Mouse (Mus musculus): Measurements from ENCODE around the gene Map3k9. TPM values are rescaled to one million over a fixed set of nuclear protein-coding genes. Genes with fewer than 3 reads are reported as not detected.

Gene Map3k9
- polyA plus RNA-seq, 1 experiment from 2014 or later = 3.6 TPM

DNA sequence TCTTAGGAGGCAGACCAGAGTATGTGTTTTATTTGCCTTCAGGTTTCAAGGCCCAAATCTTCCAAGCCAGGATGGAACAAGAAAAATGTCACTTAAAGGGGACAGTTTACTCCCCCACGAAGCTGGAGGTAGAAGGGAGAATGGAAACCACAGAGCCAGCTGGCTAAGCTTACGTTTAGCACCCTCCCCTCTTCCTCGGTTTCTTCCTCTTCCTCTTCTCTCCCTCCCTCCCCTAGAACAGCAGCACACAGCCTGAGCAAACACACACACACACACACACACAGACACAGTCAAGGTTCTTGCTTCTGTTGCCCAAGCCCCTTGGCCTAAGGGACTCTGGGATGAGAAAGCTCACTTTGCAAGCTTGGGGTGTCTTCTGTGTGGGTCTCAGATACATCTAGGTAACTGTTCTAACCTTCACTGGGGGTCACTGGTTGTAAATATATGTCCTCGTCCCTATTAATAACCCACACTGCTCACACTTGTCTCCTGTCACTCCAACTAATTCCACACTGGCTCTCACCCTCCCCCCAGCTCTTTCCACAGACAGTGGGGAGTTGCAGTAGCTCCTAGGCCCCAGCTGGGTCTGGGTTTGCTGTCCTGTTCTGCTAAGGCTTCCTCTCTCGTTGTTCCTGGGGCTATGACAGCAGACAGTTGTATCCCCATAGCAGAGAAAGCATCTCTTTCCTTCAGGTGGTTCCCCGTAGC, 11.7 kb upstream of the Map3k9 start:
- Histone ChIP-seq H3K9ac (replicated peaks; ENCODE audit: low read depth) (no peak overlapping the region), H3K4me1 (ENCODE audit: insufficient read depth, low read depth, low read length) (no peaks in the 10 kb centered on the region), H3K36me3 (ENCODE audit: insufficient read depth, low read length) (no peaks in the 10 kb centered on the region), H3K27ac (ENCODE audit: low read length) (no peak overlapping the region), H3K27me3 (replicated peaks; ENCODE audit: insufficient read depth, low read length) (no peaks in the 10 kb centered on the region), H3K4me2 (replicated peaks; ENCODE audit: low read depth, low read length) (no peak overlapping the region), H3K4me3 (ENCODE audit: low read depth, low read length) (no peak overlapping the region), H3K9me3 (ENCODE audit: low read length) (no peaks in the 10 kb centered on the region)
- 44% methylated on average over 6 of the region's 6 CpGs for WGBS
- ATAC-seq = no peak
- DNase-seq (ENCODE audit: low spot score) = no peak
- TF ChIP-seq EP300 (IDR thresholded peaks at IDR 0.05) (no peak), CTCF (IDR thresholded peaks at IDR 0.05) (no peak)

GRCm38 (mm10) chr12:81789499-81789898, 8.5 kb upstream of the Map3k9 start:
- Histone ChIP-seq H3K4me2 (replicated peaks; ENCODE audit: low read depth, low read length) (no peak overlapping the region), H3K36me3 (ENCODE audit: insufficient read depth, low read length) (no peaks in the 10 kb centered on the region), H3K27ac (ENCODE audit: low read length) (no peak overlapping the region), H3K4me3 (ENCODE audit: low read depth, low read length) (no peak overlapping the region), H3K9me3 (ENCODE audit: low read length) (no peaks in the 10 kb centered on the region), H3K9ac (replicated peaks; ENCODE audit: low read depth) (no peak overlapping the region), H3K4me1 (ENCODE audit: insufficient read depth, low read depth, low read length) (no peaks in the 10 kb centered on the region), H3K27me3 (replicated peaks; ENCODE audit: insufficient read depth, low read length) (no peaks in the 10 kb centered on the region)
- WGBS = 48% methylated on average over 2 of the region's 2 CpGs
- no peak for ATAC-seq
- TF ChIP-seq EP300 (IDR thresholded peaks at IDR 0.05) = no peak
- no peak for TF ChIP-seq CTCF (IDR thresholded peaks at IDR 0.05)
- no peak for DNase-seq (ENCODE audit: low spot score)

- H3K4me2 ChIP-seq (replicated peaks; ENCODE audit: low read depth, low read length) = no peak overlapping the region; the same call in 1 of the 2 replicates
- DNase-seq (ENCODE audit: low spot score) (peak; percentile 96), ATAC-seq (peak; percentile 80)
- H3K27me3 ChIP-seq (replicated peaks; ENCODE audit: insufficient read depth, low read length) = no peaks in the 10 kb centered on the region
- no peaks in the 10 kb centered on the region for H3K4me1 ChIP-seq (ENCODE audit: insufficient read depth, low read depth, low read length)
- no peak overlapping the region for H3K27ac ChIP-seq (ENCODE audit: low read length)
- no peaks in the 10 kb centered on the region for H3K9me3 ChIP-seq (ENCODE audit: low read length)
- no peak overlapping the region for H3K9ac ChIP-seq (replicated peaks; ENCODE audit: low read depth)
- no peak overlapping the region for H3K4me3 ChIP-seq (ENCODE audit: low read depth, low read length)
- WGBS = under 1% methylated on average over 9 of the region's 9 CpGs
- peak; percentile 99 for TF ChIP-seq CTCF (IDR thresholded peaks at IDR 0.05)
- TF ChIP-seq EP300 (IDR thresholded peaks at IDR 0.05) = peak; percentile 49; the same call in 1 of the 2 replicates
- no peaks in the 10 kb centered on the region for H3K36me3 ChIP-seq (ENCODE audit: insufficient read depth, low read length)
These were observed 7.7 kb upstream of the Map3k9 start for GRCm38 (mm10) chr12:81788672-81789084.

- Histone ChIP-seq H3K4me1 (ENCODE audit: insufficient read depth, low read depth, low read length) (no peaks in the 10 kb centered on the region), H3K36me3 (ENCODE audit: insufficient read depth, low read length) (no peaks in the 10 kb centered on the region), H3K27ac (ENCODE audit: low read length) (no peak overlapping the region), H3K27me3 (replicated peaks; ENCODE audit: insufficient read depth, low read length) (no peaks in the 10 kb centered on the region), H3K9me3 (ENCODE audit: low read length) (no peaks in the 10 kb centered on the region), H3K9ac (replicated peaks; ENCODE audit: low read depth) (no peak overlapping the region), H3K4me3 (ENCODE audit: low read depth, low read length) (no peak overlapping the region), H3K4me2 (replicated peaks; ENCODE audit: low read depth, low read length) (no peak overlapping the region)
- no peak for DNase-seq (ENCODE audit: low spot score)
- WGBS = 48% methylated on average over 12 of the region's 12 CpGs
- no peak for ATAC-seq
- TF ChIP-seq CTCF (IDR thresholded peaks at IDR 0.05) (peak; percentile 51), EP300 (IDR thresholded peaks at IDR 0.05) (no peak)
These were observed 6.3 kb upstream of the Map3k9 start for GRCm38 (mm10) chr12:81787262-81787661.

DNA sequence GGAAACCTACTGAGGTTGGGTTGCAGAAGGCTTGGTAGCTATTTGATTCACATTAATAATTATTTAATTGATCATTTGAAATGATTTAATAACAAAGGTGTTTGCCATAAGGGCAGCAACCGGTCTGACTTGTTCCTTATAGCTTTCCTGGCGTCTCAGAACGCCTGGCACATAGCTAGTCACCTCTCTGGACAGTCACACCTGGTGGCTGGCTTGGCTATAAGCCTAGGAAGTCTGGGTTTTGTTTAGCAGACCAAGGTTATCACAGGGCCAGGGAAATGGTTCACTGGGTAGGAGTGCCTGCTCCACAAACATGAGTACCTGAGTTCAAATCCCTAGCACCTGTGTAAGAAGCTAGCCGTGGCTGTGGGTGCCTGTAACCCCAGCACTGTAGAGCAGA, 2.3 kb upstream of the Map3k9 start:
- H3K4me3 ChIP-seq (ENCODE audit: low read depth, low read length) = no peak overlapping the region
- TF ChIP-seq CTCF (IDR thresholded peaks at IDR 0.05) (0 out of 2 replicates have a peak, but pooled peaks have one; percentile 6), EP300 (IDR thresholded peaks at IDR 0.05) (no peak)
- DNase-seq (ENCODE audit: low spot score) = peak; percentile 77
- no peak overlapping the region for H3K9ac ChIP-seq (replicated peaks; ENCODE audit: low read depth)
- H3K27ac ChIP-seq (ENCODE audit: low read length) = peak overlapping the region; percentile 49
- no peak overlapping the region for H3K4me2 ChIP-seq (replicated peaks; ENCODE audit: low read depth, low read length)
- H3K4me1 ChIP-seq (ENCODE audit: insufficient read depth, low read depth, low read length) = peaks cover 4% of the 10 kb centered on the region; the same call in 1 of the 2 replicates
- no peaks in the 10 kb centered on the region for H3K9me3 ChIP-seq (ENCODE audit: low read length)
- H3K27me3 ChIP-seq (replicated peaks; ENCODE audit: insufficient read depth, low read length) = peaks cover 9% of the 10 kb centered on the region
- ATAC-seq = peak; percentile 27
- no peaks in the 10 kb centered on the region for H3K36me3 ChIP-seq (ENCODE audit: insufficient read depth, low read length)
- WGBS = 53% methylated on average over 4 of the region's 4 CpGs

DNA sequence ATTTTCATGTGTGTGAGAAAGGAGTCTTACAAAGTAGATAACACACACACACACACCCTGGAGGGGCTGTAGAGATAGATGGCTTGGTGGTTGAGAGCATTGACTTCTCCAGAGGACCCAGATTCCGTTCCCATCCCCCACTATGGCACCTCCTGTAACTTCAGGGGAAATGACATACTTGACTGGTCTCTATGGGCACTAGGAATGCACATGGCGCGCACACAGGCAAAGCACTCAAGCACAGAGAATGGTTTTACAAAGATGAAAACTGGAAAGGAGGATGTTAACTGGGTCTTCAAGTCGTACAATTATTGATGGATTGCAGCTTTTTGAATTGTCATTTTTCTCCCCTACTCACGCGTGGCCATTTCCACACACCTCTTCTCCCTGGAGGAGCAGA, 1.6 kb upstream of the Map3k9 start:
- peak overlapping the region; percentile 49; the same call in 1 of the 2 replicates for H3K27ac ChIP-seq (ENCODE audit: low read length)
- no peak overlapping the region for H3K4me2 ChIP-seq (replicated peaks; ENCODE audit: low read depth, low read length)
- DNase-seq (ENCODE audit: low spot score) (peak; percentile 68), ATAC-seq (no peak)
- no peaks in the 10 kb centered on the region for H3K36me3 ChIP-seq (ENCODE audit: insufficient read depth, low read length)
- WGBS = 46% methylated on average over 6 of the region's 6 CpGs
- peaks cover 4% of the 10 kb centered on the region; the same call in 1 of the 2 replicates for H3K4me1 ChIP-seq (ENCODE audit: insufficient read depth, low read depth, low read length)
- H3K4me3 ChIP-seq (ENCODE audit: low read depth, low read length) = no peak overlapping the region
- no peaks in the 10 kb centered on the region for H3K9me3 ChIP-seq (ENCODE audit: low read length)
- H3K9ac ChIP-seq (replicated peaks; ENCODE audit: low read depth) = no peak overlapping the region
- TF ChIP-seq CTCF (IDR thresholded peaks at IDR 0.05) (no peak), EP300 (IDR thresholded peaks at IDR 0.05) (no peak)
- H3K27me3 ChIP-seq (replicated peaks; ENCODE audit: insufficient read depth, low read length) = peaks cover 9% of the 10 kb centered on the region

All from lung, postnatal 0 days (tissue).